Mouse (Mus musculus) thymus, postnatal 4 days (tissue): ENCODE data around the gene Cst11.
"Not testable (repeated sequence)": the region's sequence is repeated elsewhere in the genome, so short reads cannot be mapped to it uniquely, and the experiment has no call there.

ENCODE experiments used
- DNase-seq: peaks from one replicate; pipeline ENCODE4 v3.0.0; 2021

Gene Cst11

GRCm38 (mm10) chr2:148771397-148771796 lies at the start of gene Cst11:
Cst11 (minus strand) TSS chr2:148771497.
- DNase-seq = not testable (repeated sequence)

- no peak for DNase-seq
These were observed 48.6 kb upstream of the Cst11 start, which contains the start of gene Cst13 for GRCm38 (mm10) chr2:148819909-148820308. Cst13 (plus strand) TSS chr2:148820081.

DNA sequence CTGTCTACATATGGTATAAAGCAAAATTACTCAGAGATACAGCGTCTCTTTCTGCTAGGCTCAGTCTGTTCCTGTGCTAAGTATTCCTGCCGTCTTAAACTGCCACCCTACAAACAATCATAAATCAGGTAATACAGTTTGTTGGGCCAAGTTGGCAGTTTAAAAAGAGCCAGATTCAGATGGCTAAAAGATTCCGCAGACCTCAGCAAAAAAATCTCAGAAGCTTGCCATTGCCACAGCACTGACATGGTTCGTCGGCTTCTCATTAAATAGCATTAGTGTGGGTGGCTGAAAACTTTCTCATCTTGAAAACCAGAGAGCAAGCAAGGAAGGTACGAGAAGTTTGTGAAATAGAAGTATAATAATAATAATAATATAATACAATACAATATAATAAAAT lies 35.4 kb upstream of the Cst11 start:
- no peak for DNase-seq

- DNase-seq = no peak
These were observed 30.2 kb upstream of the Cst11 start for GRCm38 (mm10) chr2:148801491-148801921.

- no peak for DNase-seq
These were observed 27.2 kb upstream of the Cst11 start, which contains the start of gene Cst8 for GRCm38 (mm10) chr2:148798485-148798884. Cst8 (plus strand) TSS chr2:148798785.

DNA sequence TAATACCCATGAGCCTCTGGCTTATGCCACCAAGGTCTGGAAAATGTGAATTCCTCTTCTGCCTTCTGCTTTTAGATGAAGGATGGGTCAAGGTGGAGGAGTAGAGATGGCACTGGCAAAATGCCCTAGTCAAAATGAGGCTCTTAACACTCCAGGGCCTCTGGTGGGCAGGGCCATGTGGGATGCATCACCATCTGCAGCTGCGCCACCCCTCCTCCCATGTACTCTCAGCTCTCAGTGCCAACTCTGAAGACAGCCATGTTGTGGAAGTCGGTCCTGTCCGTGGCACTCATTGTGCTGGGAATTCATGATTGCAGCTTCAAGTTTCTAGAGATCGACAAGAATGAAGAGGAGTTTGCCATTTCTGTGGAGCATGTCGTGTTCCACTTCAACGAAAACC lies 17.8 kb upstream of the Cst11 start, which contains the start of gene Cst12:
TSS of gene Cst12 (plus strand) at position 220 of the 400 bp plus-strand sequence.
- DNase-seq = no peak

GRCm38 (mm10) chr2:148781709-148782108 lies 10.4 kb upstream of the Cst11 start, which contains the start of gene 8030411F24Rik:
8030411F24Rik (plus strand) TSS chr2:148782009.
- DNase-seq = no peak

GRCm38 (mm10) chr2:148763648-148764388 lies 7.5 kb downstream of the Cst11 start:
- DNase-seq = no peak

DNA sequence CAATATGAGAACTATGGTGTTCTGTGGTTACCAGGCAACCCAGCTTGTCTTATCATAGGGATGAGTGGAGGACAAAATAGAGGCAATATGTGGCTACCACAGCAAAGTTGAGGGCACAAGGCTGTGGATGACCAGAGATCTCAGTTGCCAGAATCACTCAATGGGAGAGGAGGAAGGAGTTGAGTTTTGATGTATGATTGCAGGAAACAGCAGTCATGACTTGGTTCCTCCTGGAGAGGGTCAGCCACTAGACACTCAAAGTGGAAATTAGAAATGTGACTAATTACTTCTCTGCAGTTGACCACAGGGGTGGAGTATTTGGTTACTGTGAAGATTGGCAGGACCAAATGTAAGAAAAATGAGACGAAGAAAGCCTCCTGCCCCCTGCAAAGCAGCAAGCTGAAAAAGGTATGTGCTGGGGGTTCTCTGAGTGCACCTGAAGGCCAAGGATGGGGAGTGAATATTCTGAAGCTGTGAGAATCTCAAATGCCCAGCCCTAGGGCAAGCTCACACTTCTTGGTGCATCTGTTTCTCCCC lies 16.9 kb downstream of the Cst11 start:
- no peak for DNase-seq

- DNase-seq = peak; percentile 74
These were observed 19.1 kb downstream of the Cst11 start for GRCm38 (mm10) chr2:148751893-148752813.

- no peak for DNase-seq
These were observed 21.2 kb downstream of the Cst11 start, which contains the start of gene Cstl1 for GRCm38 (mm10) chr2:148750058-148750457. Cstl1 (plus strand) TSS chr2:148750358.

- no peak for DNase-seq
These were observed 27.4 kb downstream of the Cst11 start for GRCm38 (mm10) chr2:148743846-148744407.

DNA sequence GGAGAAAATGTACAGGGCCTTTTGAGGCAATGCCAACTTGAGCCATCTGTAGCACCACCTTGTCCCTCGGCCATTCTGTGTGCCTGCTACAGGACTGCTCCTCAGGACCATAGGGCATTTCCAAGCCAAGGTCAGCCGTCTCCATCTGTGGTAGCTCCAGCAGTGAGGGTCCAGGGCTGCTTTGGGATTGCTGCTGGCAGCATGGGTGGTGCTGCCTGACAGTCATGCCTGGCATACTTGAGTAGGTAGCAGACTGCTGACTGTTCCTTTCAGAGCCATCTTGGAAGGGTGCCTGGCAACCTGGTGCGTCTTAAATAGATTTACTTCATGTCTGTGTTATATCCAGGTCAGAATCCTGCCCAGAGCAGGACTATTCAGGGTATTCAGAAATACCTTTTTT lies 28.3 kb downstream of the Cst11 start:
- no peak for DNase-seq

- peak; percentile 83 for DNase-seq
These were observed 38.8 kb downstream of the Cst11 start, which contains the start of gene Napb for GRCm38 (mm10) chr2:148732327-148733000. Napb (minus strand) TSS chr2:148732467.

DNA sequence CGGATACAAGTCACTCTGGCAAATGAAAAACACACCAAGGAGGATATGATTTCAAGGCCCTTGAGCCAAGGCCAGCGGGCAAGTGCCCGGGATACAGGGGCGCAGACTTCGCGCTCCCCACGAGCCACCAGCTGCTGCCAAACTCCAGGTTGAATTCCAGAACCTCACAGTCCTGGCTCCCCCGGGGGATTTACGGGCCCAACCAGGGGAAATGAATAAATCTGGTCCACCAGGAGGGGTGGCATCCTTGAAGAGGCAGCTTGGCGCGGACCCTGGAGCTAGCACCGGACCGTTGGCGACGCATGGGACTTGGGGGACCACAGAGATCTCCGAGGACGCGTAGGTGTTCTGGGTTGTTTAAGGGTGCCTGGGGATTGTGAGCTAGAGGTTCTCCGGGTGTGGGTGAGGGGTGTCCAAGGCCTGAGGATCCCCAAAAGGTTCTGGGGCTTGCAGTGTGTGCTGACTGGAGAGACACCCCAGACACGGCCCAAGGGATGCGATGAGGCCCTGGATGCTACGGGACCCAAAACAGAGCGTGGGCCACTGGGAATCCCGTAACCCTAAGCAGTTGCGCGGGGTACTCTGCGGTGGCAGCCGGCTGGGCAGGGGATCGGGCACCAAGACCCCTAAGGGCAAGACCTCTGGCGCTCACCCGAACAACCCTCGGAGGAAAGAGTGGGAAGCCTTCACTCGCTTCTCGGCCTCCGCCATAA lies 39.5 kb downstream of the Cst11 start:
- DNase-seq = no peak

DNA sequence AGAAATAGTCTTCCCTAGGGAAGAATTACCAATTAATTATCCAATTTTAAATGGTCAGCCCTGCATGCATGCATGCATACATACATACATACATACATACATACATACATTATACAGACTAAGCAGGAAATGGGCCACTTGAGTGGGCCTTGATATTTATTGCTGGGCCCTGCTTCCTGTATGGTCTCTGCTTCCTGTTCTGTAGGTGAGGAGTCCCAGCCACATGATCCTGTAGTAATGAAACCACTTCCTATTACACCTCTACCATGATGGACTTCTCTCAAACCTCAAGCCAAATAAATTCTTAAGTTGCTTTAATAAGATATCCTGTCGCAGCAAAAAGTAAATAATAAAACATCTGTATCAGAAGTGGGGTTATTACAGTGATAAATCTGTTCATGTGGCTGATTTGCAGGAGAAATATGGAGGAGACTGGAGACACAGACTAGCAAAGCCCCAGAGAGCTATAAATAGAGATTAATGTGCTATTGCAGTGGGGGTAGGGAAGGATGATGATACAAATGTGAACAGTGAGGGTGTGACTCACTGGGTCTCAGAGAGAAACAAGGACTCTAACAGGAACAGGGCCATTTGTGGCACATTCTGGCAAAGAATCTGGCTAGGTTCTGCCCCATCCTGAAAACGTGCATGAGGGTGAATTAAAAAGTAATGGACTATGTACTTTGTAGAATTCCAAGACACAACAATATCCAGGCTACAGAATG lies 51.9 kb downstream of the Cst11 start:
- no peak for DNase-seq
